Mouse (Mus musculus): ENCODE results near the gene Rcc2.

The Rcc2 gene

DNA sequence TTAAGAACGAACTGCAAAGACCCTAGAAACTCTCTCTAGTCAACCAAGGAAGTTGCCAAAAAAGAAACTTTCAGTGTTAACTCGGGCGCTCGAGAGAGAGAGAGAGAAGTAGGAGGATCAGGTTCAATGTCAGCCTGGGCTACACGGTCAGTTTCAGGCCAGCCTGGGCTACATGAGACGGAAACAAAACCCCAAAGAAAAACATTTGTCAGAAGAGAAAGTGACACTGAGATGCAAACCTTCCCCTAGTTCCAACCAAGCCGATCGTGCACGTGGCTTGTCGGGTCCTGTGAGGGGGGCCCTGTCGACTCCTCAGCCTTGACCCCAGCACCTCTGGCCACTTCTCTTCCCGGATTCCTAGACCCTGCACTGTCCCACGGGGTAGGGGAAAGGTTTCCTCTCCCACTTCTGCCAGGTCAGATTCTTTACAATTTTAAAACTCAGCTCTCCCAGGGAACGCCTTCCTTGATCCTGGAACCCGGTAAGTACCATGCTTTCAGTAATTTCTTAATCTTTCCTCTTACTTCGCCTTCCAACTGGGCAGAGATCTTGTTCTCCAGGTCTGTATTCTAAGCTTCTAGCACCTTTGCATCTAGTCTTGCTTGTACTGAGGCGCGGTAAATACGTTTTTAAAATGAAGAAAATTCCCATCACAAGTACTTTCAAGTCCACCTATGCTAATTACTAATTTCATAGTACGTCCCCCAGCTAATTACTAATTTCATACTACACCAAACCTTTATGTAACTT lies at the start of gene Rcc2:
Gene Rcc2, plus strand, starts transcription at position 273 of the 750 bp plus-strand sequence.
- no peak for DNase-seq (ENCODE audit: low spot score in 2 of 2)

- DNase-seq (ENCODE audit: low spot score in 2 of 2), result no peak
These were observed 46.3 kb upstream of the Rcc2 start for GRCm38 (mm10) chr4:140653835-140654583.

DNA sequence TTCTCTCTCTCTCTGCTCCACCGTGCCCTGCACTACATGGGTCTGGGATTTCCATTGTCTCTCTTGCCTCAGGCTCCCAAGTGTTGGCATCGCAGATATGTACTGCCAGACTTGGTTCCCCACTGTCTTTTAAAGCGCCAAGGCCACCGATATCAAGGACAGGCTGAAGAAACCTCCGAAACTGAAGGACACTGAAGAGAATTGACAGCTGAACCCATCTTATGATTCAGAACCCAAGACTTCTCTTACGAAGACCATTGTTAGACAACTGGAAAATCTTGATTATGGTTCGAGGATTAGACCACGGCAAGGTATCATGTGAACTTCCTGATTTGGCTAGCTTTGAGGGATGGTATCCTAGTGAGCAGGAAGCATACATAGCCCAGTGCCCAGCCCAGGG lies 45.5 kb upstream of the Rcc2 start:
- DNase-seq (ENCODE audit: low spot score in 2 of 2), result no peak

DNA sequence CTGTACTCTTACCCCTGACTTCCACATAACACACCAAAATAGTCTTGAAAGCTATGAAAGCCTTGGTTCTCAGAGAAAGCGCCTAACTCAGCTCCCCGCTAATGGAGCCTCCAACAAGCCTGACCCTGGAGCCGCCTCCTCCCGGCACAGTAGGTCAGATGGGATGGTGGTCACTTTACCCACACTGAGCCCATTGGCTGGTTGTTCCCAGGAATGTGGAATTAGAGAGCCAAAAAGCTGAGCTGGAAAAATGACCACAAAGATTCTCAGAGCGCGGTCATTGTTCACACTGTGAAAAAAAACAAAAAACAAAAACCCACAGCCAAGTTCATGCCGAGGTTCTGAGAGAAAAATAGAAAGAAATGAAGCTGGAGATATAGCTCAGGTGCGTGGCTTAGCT lies 43.8 kb upstream of the Rcc2 start:
- DNase-seq (ENCODE audit: low spot score in 2 of 2), result no peak

DNA sequence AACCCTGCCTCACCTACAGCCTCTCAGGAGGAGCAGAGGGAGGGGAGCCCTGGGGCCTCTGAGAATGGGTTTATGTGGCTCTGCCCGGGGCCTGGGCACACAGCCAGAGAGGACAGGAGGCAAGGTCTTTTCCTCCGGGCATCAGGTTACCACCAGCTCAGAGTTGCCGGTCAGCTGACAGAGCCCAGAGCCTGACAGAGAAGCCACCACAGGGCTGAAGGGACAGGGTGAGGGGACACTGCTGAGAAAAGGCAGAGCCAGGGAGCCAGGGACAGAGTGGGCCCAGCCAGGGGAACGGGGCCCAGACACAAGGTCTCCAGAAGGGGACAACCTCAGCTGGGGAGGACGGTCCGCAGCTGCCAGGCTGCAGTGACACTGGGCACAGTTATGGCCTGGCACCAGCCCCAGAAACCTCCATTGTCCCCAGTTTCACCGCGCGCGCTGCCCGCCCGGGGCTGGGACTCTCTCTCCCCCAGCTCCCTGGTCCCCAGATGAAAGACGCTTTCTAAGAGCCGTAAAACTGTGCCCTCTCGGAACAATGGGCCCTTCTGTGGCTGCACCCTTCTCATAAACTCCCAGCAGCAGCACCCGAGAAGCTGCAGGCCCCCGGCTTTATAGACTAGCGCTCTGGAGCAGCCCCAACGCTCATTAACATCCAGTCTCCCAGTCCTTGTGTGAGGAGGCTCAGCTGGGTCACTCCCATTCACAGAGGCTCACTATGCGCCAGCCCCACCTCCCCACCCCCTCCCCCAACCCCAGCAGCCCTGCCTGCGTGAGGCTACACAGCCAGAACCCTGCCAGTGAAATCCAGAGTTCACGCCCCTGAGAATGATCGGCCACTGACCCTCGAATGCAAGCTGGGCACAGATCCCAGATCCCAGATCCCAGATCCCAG lies 42.4 kb upstream of the Rcc2 start:
- DNase-seq (ENCODE audit: low spot score in 2 of 2), result peak; percentile 68 to 79

GRCm38 (mm10) chr4:140661406-140662022 lies 38.8 kb upstream of the Rcc2 start:
- DNase-seq (ENCODE audit: low spot score in 2 of 2), result no peak

- DNase-seq (ENCODE audit: low spot score in 2 of 2), result no peak
These were observed 37.9 kb upstream of the Rcc2 start for GRCm38 (mm10) chr4:140662453-140662852.

DNA sequence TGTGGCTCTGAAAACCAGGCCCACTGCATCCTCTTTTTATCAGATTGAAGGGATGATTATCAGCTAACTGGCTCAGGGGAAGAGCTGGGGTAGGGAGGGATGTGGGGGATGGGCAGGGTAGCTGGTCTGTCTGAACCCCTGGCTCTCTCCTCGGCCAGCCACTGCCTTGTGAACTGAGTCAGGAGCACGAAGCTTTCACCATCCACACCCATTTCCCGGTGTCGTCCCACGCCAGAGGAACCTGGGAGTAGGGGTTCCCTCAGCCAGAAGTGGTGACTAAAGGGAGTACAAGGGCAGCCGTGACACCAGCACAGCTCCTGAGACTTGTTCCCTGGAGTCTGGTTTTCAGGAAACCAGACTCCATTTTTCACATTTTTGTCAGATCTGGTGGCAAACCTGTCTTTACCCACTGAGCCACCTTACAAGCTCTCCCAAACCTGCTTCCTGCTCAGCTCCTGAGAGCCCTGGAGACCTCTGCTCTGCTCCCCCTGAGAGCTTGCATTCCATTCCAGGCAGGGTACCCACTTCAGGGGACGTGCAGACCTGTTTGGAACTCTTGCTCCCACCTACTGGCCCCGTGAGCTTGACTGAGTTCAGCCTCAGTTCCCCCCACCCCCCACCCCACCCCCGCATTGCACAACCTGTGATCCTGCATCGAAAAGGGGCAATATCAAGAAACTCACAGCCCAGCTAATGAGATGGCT lies 37.3 kb upstream of the Rcc2 start:
- no peak for DNase-seq (ENCODE audit: low spot score in 2 of 2)

- no peak for DNase-seq (ENCODE audit: low spot score in 2 of 2)
These were observed 35.3 kb upstream of the Rcc2 start for GRCm38 (mm10) chr4:140665053-140665452.

DNA sequence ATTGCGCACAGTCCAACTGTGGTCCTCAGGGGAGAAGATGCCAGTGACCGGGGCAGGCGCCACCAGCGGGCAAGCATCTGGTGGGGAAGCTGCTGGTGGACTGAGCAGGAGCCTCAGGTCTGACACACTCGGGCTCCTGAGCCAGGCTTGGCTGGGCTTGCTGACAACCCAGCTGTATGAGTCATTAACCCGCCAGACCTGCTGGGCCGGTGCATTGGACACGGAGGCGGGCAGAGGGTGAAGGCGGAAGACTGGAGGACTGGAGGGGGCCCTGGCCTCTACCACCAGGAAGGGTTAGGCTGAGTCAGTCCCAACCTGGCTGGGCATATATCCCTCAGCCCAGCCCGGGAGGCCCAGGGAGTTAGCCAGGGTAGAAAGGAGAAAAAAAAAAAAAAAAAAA lies 34.6 kb upstream of the Rcc2 start, which contains the start of gene Arhgef10l:
Gene Arhgef10l, minus strand, starts transcription at position 253 of the 400 bp plus-strand sequence.
- peak; percentile 91 to 93 for DNase-seq (ENCODE audit: low spot score in 2 of 2)

- no peak for DNase-seq (ENCODE audit: low spot score in 2 of 2)
These were observed 32.5 kb upstream of the Rcc2 start for GRCm38 (mm10) chr4:140667802-140668201.

- DNase-seq (ENCODE audit: low spot score in 2 of 2), result no peak
These were observed 26.6 kb upstream of the Rcc2 start for GRCm38 (mm10) chr4:140673527-140674264.

GRCm38 (mm10) chr4:140674345-140674926 lies 25.9 kb upstream of the Rcc2 start:
- DNase-seq (ENCODE audit: low spot score in 2 of 2), result peak; percentile 75 to 85

DNA sequence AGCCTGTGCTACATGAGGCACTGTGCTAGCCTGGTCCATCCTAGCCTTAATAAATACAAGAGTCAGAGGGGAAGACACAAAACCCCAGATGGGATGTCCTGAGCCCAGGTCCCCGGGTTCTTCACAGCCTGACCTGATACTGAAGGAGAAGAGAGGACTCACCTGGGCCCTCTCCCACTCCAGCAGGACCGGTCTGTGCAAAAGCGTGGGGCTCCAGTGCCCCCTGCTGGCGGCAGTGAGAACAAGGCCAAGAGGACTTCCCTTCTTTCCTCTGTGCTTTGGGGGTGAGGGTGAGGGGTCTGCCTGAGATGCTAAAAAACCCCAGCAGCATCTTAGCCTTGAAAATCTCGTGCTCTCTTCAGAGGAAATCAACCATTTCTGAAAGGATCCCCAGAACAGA lies 21.3 kb upstream of the Rcc2 start:
- no peak for DNase-seq (ENCODE audit: low spot score in 2 of 2)

DNA sequence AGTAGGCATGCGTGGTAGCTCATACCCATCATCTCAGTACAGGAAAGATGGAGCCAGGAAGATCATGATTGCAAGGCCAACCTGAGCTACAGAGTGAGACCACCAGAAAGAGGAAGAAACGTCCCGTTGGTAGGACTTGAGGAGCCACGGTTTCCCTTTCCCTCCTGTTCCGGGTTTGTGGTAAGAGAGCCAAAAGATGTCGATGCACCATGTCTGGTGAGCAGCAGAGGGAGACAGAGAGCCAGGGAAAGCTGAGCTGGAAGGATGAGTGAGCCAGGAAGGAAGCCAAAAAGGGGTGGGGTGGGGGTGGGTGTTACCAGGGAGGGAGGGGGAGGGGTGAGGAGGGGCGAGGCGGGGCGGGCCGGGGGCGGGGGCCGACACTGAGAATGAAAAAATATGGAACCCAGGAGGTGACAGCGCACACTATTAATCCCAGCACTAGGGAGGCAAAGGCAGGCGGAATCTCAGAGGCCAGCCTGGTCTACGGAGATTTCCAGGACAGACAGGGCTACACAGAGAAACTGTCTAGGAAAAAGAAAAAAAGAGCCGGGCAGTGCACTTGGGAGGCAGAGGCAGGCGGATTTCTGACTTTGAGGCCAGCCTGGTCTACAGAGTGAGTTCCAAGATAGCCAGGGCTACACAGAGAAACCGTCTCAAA lies 20.5 kb upstream of the Rcc2 start:
- DNase-seq (ENCODE audit: low spot score in 2 of 2), result peak; percentile 78 to 79

DNA sequence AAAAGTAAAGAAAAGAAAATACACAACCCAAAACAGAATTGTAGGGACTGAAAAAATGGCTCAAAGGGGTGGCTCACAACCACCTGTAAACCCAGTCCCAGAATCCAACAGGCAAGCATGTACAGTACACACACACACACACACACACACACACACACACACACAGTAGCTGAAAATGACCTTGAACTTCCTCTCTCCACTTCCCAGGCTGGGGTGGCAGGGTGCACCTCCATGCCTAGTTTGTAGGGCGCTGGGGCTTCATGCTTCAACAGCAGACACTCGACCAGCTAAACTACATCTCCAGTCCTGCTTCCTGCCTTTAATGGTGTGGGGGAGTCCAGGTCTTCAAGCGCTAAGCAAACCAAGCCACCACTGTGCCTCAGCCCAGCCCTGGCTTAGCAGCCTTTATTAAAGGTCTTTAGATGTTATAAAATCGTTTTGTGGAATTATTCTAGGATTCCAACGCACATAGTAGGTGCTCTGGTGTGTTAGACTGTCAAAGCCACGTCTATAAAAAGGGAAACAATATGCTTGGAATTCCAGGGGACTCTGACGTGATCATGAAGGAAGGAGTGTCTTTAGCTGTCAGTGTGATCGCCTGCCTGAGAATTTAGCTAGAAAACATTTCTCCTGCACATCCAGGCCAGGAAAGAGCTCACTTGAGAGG lies 19.5 kb upstream of the Rcc2 start:
- DNase-seq (ENCODE audit: low spot score in 2 of 2), result no peak

GRCm38 (mm10) chr4:140683608-140684007 lies 16.7 kb upstream of the Rcc2 start:
- no peak for DNase-seq (ENCODE audit: low spot score in 2 of 2)

GRCm38 (mm10) chr4:140684141-140684871 lies 16.0 kb upstream of the Rcc2 start:
- DNase-seq (ENCODE audit: low spot score in 2 of 2), result peak in 1 of 2 experiments; percentile 62
